Mouse (Mus musculus): ENCODE results near the gene Ghrl.

GRCm38 (mm10) chr6:113714797-113715196 is 4.9 kb downstream of the Ghrl start:
- no peak for TF ChIP-seq CTCF (conservative IDR thresholded peaks at IDR 0.05; ENCODE audit: low read length)
- TF ChIP-seq POU5F1 (IDR thresholded peaks at IDR 0.05; ENCODE audit: borderline replicate concordance, low read length), result no peak
- TF ChIP-seq NANOG (IDR thresholded peaks at IDR 0.05; ENCODE audit: borderline replicate concordance, low read length), result no peak
